In genomic region chr1:59892777-59893176, GRCm38 (mm10) we compare ENCODE assay signal across 27 mouse cellular contexts. TPM values are rescaled to one million over a fixed set of nuclear protein-coding genes. Genes with fewer than 3 reads are reported as not detected.
DNase-seq lines count a peak whose midpoint lies in the region; ATAC-seq and TF ChIP-seq lines count a peak whose summit lies in the region.
"Had no signal": no experiment of that assay in that cellular context is flagged by ENCODE, and none has a peak within 500 bp of the region (broad histone marks: within the 10 kb centered on the region; RNA-seq: fewer than 3 reads in every experiment).

No protein-coding gene starts in this region.

- DNase-seq in heart, adult 2 months = no peak
- no peak for DNase-seq in heart, postnatal 36 days
- no peak for DNase-seq in liver, postnatal 0 days
- DNase-seq in liver, embryonic 11.5 days (ENCODE audit: low spot score) = no peak
- peak; percentile 62 for DNase-seq in ES-CJ7 (ENCODE audit: low read depth, low spot score)
- no peak for DNase-seq in stomach, postnatal 0 days (ENCODE audit: low spot score)
- DNase-seq: adrenal gland, postnatal 25 days; B cell, adult 2 months; cerebellum, adult 9-10 months; gastrocnemius, postnatal 14 days; heart, postnatal 4 days; left cerebral cortex, postnatal 4 days; lung, adult 18-20 months; lung, postnatal 36 days; retina, postnatal 1 day; right cerebral cortex, postnatal 25 days; spleen, adult 18-20 months had no signal

- no peak overlapping the region for H3K9ac ChIP-seq in heart, adult 2 months (ENCODE audit: low read depth, low read length)
- no peak overlapping the region for H3K9ac ChIP-seq in liver, postnatal 0 days (replicated peaks)
- H3K9ac ChIP-seq in liver, embryonic 11.5 days (ENCODE audit: low read depth, low read length) = no peak overlapping the region
- no peak overlapping the region for H3K9ac ChIP-seq in stomach, postnatal 0 days (ENCODE audit: low read length)
- H3K9ac ChIP-seq: forebrain, embryonic 15.5 days; hindbrain, embryonic 14.5 days; kidney, embryonic 15.5 days; limb, embryonic 15.5 days; midbrain, embryonic 15.5 days; neural tube, embryonic 13.5 days had no signal

- H3K27me3 ChIP-seq in heart, adult 2 months (ENCODE audit: control insufficient read depth, insufficient read depth, low read length) = no peaks in the 10 kb centered on the region
- H3K27me3 ChIP-seq in liver, postnatal 0 days (ENCODE audit: insufficient read depth, low read length) = no peaks in the 10 kb centered on the region
- no peaks in the 10 kb centered on the region for H3K27me3 ChIP-seq in liver, embryonic 11.5 days (replicated peaks; ENCODE audit: control insufficient read depth, insufficient read depth, low read length)
- no peaks in the 10 kb centered on the region for H3K27me3 ChIP-seq in stomach, postnatal 0 days (ENCODE audit: control insufficient read depth, insufficient read depth, low read length)
- H3K27me3 ChIP-seq: forebrain, embryonic 15.5 days; kidney, embryonic 15.5 days; limb, embryonic 15.5 days; midbrain, embryonic 15.5 days; neural tube, embryonic 13.5 days had no signal

- H3K36me3 ChIP-seq in heart, adult 2 months (ENCODE audit: control insufficient read depth, insufficient read depth, low read length) = no peaks in the 10 kb centered on the region; the same call in 1 of the 2 replicates
- no peaks in the 10 kb centered on the region for H3K36me3 ChIP-seq in liver, postnatal 0 days (replicated peaks; ENCODE audit: insufficient read depth, low read length)
- no peaks in the 10 kb centered on the region for H3K36me3 ChIP-seq in liver, embryonic 11.5 days (ENCODE audit: control insufficient read depth, insufficient read depth, low read length)
- no peaks in the 10 kb centered on the region for H3K36me3 ChIP-seq in stomach, postnatal 0 days (ENCODE audit: control insufficient read depth, insufficient read depth, low read length)
- H3K36me3 ChIP-seq: forebrain, embryonic 15.5 days; kidney, embryonic 15.5 days; limb, embryonic 15.5 days; midbrain, embryonic 15.5 days; neural tube, embryonic 13.5 days had no signal

- peaks cover 10% of the 10 kb centered on the region for H3K4me1 ChIP-seq in heart, adult 2 months (ENCODE audit: control insufficient read depth, insufficient read depth, low read length)
- H3K4me1 ChIP-seq in liver, postnatal 0 days (ENCODE audit: insufficient read depth) = peaks cover 9% of the 10 kb centered on the region
- H3K4me1 ChIP-seq in liver, embryonic 11.5 days (replicated peaks; ENCODE audit: control insufficient read depth, insufficient read depth, low read length) = peaks cover 22% of the 10 kb centered on the region
- no peaks in the 10 kb centered on the region for H3K4me1 ChIP-seq in stomach, postnatal 0 days (replicated peaks; ENCODE audit: control insufficient read depth, insufficient read depth)
- H3K4me1 ChIP-seq: forebrain, embryonic 15.5 days; kidney, embryonic 15.5 days; limb, embryonic 15.5 days; midbrain, embryonic 15.5 days; neural tube, embryonic 13.5 days had no signal

- intact Hi-C loops in heart, adult 2 months (cut with DNase I) = no loop called here
- intact Hi-C loops in heart, postnatal 36 days (cut with DNase I) = no loop called here

- no peak overlapping the region for H3K4me2 ChIP-seq in liver, postnatal 0 days (ENCODE audit: low read depth, low read length)
- no peak overlapping the region for H3K4me2 ChIP-seq in liver, embryonic 11.5 days
- no peak overlapping the region for H3K4me2 ChIP-seq in stomach, postnatal 0 days (replicated peaks; ENCODE audit: low read depth)
- H3K4me2 ChIP-seq: forebrain, embryonic 15.5 days; hindbrain, embryonic 14.5 days; kidney, embryonic 15.5 days; limb, embryonic 15.5 days; midbrain, embryonic 15.5 days; neural tube, embryonic 13.5 days had no signal

- no peak for ATAC-seq in liver, postnatal 0 days
- ATAC-seq in liver, embryonic 11.5 days (replicated peaks; ENCODE audit: low FRiP score) = no peak
- no peak for ATAC-seq in stomach, postnatal 0 days (ENCODE audit: low FRiP score, low TSS enrichment)
- ATAC-seq in cerebellum, adult (ENCODE audit: insufficient number of reproducible peaks, low FRiP score, low TSS enrichment) = no peak
- ATAC-seq: forebrain, embryonic 15.5 days; inflammation-experienced regulatory T-cells, adult 6 months; midbrain, embryonic 15.5 days had no signal

- no peak for TF ChIP-seq POLR2A in heart, adult 2 months (IDR thresholded peaks at IDR 0.05; ENCODE audit: insufficient read depth, low read depth, low read length)

- no peak overlapping the region for H3K4me3 ChIP-seq in heart, adult 2 months
- H3K4me3 ChIP-seq in liver, postnatal 0 days (ENCODE audit: low read depth, low read length) = no peak overlapping the region
- no peak overlapping the region for H3K4me3 ChIP-seq in liver, embryonic 11.5 days (ENCODE audit: low read depth, low read length)
- H3K4me3 ChIP-seq in stomach, postnatal 0 days (ENCODE audit: low read depth, low read length) = no peak overlapping the region
- H3K4me3 ChIP-seq: forebrain, embryonic 15.5 days; kidney, embryonic 15.5 days; left cerebral cortex, adult 2 months; limb, embryonic 15.5 days; midbrain, embryonic 15.5 days; myocyte; neural tube, embryonic 13.5 days had no signal

- TF ChIP-seq CTCF in heart, adult 2 months (IDR thresholded peaks at IDR 0.05) = peak; percentile 43
- peak; percentile 36 for TF ChIP-seq CTCF in liver, postnatal 0 days (IDR thresholded peaks at IDR 0.05; ENCODE audit: low read depth)
- peak; percentile 39 for TF ChIP-seq CTCF in stomach, postnatal 0 days (IDR thresholded peaks at IDR 0.05; ENCODE audit: low read depth)

- H3K27ac ChIP-seq in heart, adult 2 months = no peak overlapping the region
- H3K27ac ChIP-seq in liver, postnatal 0 days (ENCODE audit: low read depth) = no peak overlapping the region
- H3K27ac ChIP-seq in liver, embryonic 11.5 days (ENCODE audit: low read depth, low read length) = no peak overlapping the region
- H3K27ac ChIP-seq in stomach, postnatal 0 days (replicated peaks) = no peak overlapping the region
- H3K27ac ChIP-seq: forebrain, embryonic 15.5 days; hindbrain, embryonic 14.5 days; kidney, embryonic 15.5 days; left cerebral cortex, adult 2 months; limb, embryonic 15.5 days; midbrain, embryonic 15.5 days; neural tube, embryonic 13.5 days had no signal

- no peak for TF ChIP-seq EP300 in heart, adult 2 months (IDR thresholded peaks at IDR 0.05; ENCODE audit: insufficient read depth, low read depth, low read length)
- TF ChIP-seq EP300 in liver, postnatal 0 days (IDR thresholded peaks at IDR 0.05; ENCODE audit: low read depth) = no peak
- TF ChIP-seq EP300 in stomach, postnatal 0 days (optimal IDR thresholded peaks at IDR 0.05) = no peak

- H3K79me2 ChIP-seq in heart, adult 2 months (replicated peaks; ENCODE audit: control insufficient read depth, insufficient read depth, low read length) = no peaks in the 10 kb centered on the region

- 91% methylated on average over 8 of the region's 8 CpGs for WGBS in heart, adult 2 months
- WGBS in liver, postnatal 0 days (ENCODE audit: insufficient replicate concordance) = 79% methylated on average over 8 of the region's 8 CpGs
- 81% methylated on average over 8 of the region's 8 CpGs for WGBS in liver, embryonic 11.5 days
- WGBS in stomach, postnatal 0 days = 88% methylated on average over 8 of the region's 8 CpGs

- no peaks in the 10 kb centered on the region for H3K9me3 ChIP-seq in liver, postnatal 0 days (ENCODE audit: low read length)
- no peaks in the 10 kb centered on the region for H3K9me3 ChIP-seq in liver, embryonic 11.5 days (ENCODE audit: control insufficient read depth, low read length)
- no peaks in the 10 kb centered on the region for H3K9me3 ChIP-seq in stomach, postnatal 0 days (ENCODE audit: control insufficient read depth, low read length)
- H3K9me3 ChIP-seq: forebrain, embryonic 15.5 days; kidney, embryonic 15.5 days; limb, embryonic 15.5 days; midbrain, embryonic 15.5 days; neural tube, embryonic 13.5 days had no signal

RNA-seq across cellular contexts. Expression of gene Fam117b, which starts 20.0 kb away (rescaled TPM):
- 10 to 100 TPM; 10.6 to 24.6 TPM for total RNA-seq in heart, adult 2 months (2021)
- 5.2 and 6.1 TPM in 2 replicates for polyA plus RNA-seq in heart, adult 2 months (2012; rRNA removed)
- 10 to 100 TPM; 14.3 to 19.3 TPM for total RNA-seq in heart, postnatal 36 days (2021)
- 1.5 and 1.8 TPM in 2 replicates for polyA plus RNA-seq in liver, postnatal 0 days (2015; fragmentation: Nextera tagmentation; extraction: Ambion mirVana)
- 10.3 and 10.6 TPM in 2 replicates for polyA plus RNA-seq in liver, embryonic 11.5 days (2014; fragmentation: Nextera tagmentation; extraction: Ambion mirVana)
- 4.1 and 4.3 TPM in 2 replicates for polyA plus RNA-seq in stomach, postnatal 0 days (2015; fragmentation: Nextera tagmentation; extraction: Ambion mirVana)
